Mouse (Mus musculus): ENCODE results near the gene Daam1.
"Not testable (repeated sequence)": the region's sequence is repeated elsewhere in the genome, so short reads cannot be mapped to it uniquely, and the experiment has no call there.

GRCm38 (mm10) chr12:71847024-71847423 lies 16.1 kb downstream of the Daam1 start:
- TF ChIP-seq CTCF, EP300 (IDR thresholded peaks at IDR 0.05; ENCODE audit: low read depth): not testable (repeated sequence)

Data from liver, embryonic 14.5 days (tissue).